Mouse (Mus musculus) forelimb bud, embryonic 11.5 days (tissue): ENCODE results near the gene Lrrtm1.

Experiments used
- DNase-seq: peaks from one replicate; pipeline ENCODE4 v3.0.0-alpha.2; 2012; ENCODE audit warnings: low read depth, low spot score

The Lrrtm1 gene

DNA sequence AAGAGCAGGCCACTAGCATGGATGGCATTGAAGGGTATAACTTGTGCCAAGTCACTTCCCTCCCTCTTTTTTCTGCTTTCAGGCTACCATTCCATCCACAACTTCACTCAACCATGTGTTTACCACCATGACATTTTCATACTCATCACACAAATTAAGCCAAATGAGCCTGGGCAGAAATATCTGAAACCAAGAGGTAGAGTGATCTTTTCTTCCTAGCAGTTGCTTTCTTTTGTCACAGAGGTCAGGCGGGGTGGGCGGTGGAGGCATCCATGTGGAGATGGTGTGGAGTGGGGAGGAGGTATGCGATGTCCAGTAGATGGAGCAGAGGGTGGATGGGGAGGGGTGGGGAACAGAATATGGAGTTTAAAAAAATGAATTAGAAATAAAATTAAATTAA, 64.3 kb downstream of the Lrrtm1 start:
- no peak for DNase-seq
